Mouse (Mus musculus) frontal cortex, postnatal 10 days (tissue): Measurements from ENCODE around the gene Cdh11.

Source experiments
- DNase-seq, 2 experiments: peaks; one replicate each; pipeline ENCODE4 v3.0.0; 2022; ENCODE audit warnings: low spot score in 2 of 2, mixed read lengths in 1 of 2

Gene Cdh11

GRCm38 (mm10) chr8:102785592-102786416, at the start of gene Cdh11:
Cdh11 (minus strand) TSS chr8:102785642.
- no peak for DNase-seq

DNA sequence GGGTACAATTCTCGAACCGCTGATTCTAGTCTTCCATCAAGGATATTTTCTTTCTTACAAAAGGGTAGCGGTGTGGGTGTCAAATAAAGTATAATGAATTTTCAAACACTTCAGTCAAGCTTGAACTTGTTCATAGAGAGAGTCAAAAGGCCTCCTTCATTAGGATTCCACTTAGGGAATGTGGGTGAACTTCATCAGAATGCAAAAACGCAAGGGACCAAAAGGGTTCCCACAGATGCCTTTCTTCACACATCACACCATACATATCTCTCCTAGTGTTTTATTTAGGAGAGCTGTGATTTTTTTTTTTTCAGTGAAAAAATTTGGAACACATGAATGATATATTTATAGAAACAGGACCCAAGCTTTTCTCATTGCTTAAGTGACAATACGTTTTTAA, 28.5 kb upstream of the Cdh11 start:
- DNase-seq: no peak

DNA sequence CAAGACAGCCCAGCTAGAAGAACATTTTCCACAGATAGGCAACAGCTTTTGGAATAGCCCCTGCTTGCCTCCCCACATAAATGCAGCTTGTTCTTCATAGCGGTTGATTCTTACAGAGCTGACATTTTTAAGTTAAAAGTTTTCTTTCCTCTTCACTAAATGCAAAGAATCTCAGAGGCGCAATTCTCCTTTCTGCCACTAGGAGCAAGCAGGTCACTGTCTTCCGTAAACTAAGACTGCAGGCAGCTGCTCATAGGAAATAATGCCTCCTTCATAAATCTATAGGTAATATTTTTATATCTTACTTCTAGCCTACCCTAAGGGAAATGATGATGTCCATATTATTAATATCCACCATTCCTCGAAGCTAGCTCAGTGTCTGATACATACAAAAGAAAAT, 4.9 kb upstream of the Cdh11 start:
- no peak for DNase-seq

DNA sequence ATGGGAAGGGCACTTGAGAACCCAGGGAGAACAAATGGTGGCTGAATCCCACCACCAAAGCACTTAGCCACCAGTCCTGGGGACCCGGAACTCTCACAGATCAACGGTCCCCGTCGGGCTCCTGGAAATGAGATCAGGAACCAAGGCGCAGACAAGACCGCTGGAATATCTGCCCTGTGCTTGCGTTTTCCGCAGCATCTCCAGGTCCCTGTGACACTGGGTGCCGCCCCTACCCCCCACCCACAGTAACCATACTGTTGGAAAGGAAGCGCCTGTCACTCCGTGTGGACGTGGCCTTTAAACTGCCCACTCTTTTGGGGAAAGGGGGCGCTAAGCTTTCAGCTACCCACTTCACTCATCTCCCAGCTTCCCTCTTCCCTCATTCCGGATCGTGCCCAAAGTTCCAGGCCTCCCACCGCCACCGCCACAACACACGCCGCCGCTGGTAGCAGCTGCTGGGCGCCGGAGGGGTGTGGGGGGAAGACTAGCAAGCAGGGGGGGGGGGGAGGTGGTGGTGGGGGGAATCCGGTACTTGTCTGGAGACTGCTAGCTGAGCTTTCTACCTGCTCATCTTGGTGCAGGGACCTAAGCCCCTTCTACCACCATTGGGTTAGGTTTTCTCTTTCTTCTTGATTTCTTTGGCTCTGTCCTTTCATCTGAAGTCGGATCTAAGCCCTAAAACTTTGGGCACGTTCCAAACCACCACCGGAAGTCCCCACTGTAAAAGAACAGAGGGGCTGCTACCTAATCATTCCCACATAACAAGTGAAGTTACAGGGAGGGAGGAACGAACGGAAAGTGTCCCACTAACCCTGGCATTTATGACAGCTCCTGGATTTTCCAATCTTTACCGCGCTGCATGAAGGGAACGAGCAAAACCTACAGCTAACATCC, 1.3 kb upstream of the Cdh11 start:
- DNase-seq: peak; percentile 27 to 30

DNA sequence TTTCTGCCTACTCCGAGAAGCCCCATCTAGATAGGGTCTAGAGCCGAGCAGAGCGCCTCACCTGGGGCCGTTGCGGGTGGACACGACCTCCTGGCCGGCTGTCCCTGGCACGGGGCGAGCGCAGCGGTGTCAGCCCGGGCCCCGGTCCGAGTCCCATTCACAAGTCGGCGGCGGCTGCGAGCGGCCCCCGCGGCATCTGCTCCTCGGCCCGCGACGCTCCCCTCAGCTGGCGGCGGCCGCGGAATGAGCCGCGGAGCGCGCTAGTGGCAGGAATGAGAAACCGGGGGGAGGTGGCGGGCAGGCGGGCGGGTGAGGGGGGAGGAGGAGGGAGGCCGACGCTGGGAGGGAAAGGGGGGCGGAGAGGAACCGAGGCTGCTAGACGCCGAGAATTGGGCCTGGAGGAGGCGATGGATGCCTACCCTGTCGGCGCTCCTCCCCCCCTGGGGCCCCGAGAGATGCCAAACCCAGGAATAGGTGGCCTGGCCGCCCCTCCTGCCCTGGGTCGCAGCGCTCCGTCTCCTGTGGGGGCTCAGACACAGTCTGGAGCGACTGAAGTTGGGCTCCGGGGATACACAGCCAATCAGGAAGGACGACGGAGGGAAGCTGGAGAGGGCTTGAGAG, 497 bp downstream of the Cdh11 start:
- DNase-seq: peak; percentile 67 to 75

DNA sequence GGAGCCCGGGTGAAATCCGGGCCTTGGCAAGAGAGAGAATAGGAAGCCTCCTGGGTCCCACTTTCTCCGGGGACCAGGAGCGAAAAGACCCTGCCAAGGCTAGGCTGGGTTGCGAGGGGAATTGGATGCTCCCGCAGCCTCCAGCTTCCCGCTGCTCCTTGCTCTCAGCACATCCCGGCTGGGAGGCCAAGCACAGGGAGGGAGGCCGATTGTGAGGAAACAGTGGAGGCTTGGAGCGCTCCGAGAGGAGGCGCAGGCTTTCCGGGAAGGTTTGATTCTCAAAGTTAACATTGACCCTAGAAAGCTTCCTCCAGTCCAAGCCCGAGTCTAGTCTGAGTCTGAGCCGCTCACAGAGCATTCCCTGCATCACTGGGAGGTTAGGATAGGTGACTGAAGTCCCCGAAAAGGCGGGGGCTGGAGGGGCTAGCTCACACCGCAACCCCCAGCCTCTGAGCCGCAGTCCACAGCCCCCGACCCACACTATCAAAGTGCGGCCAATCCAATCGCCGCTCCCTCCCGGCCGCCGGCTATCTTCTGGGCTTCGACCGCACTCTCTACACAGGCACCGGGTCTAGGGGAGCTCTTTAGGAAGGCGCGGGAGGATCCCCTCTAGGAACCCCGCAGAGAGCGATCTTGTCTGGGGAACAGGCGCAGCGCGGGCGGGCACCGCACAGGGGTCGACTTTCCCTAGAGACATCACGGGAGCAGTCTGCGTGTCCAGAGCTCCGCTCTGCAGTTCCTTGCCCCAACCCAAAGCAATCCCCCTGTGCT, 1.4 kb downstream of the Cdh11 start:
- peak; percentile 22 to 53 for DNase-seq

GRCm38 (mm10) chr8:102782707-102783489, 2.5 kb downstream of the Cdh11 start:
- DNase-seq: no peak

- peak; percentile 55 to 82 for DNase-seq
These were observed 4.5 kb downstream of the Cdh11 start for GRCm38 (mm10) chr8:102780899-102781298.

DNA sequence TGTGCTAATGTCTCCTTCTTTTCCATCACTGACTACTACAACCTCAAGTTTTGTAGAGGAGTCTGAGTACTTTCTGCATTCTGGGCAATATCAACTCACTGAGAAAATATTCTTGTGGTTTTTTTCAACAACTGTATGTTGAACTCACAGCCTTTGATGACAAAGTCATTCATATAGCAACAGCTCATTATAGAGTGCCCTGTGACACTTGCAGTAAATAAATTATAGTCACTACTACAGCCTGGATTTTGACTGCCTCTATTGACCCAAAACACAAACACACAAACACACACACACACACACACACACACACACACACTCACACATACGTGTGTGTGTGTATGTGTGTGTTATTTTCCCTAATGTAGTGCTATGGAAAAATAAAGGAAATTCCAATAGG, 10.8 kb downstream of the Cdh11 start:
- no peak for DNase-seq

DNA sequence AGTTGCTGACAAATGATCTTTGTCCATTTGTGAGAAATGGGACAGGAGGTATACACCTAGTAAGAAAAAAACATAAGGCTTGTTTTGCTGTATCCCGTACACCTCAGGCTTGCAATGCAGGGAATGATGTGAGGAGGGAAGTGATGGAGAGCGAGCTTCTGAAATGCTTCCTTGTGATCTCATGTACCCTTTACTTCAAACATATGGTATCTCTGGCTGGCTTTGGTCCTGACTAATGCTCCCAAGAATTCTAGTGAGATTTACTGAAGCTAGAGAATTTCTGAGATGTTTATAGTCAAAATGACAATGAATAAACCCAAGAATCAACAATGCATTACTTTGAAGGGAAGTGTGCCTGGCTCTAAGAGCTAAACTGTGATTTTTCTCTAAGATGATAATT, 14.0 kb downstream of the Cdh11 start:
- no peak for DNase-seq

GRCm38 (mm10) chr8:102753839-102754238, 31.6 kb downstream of the Cdh11 start:
- no peak for DNase-seq

DNA sequence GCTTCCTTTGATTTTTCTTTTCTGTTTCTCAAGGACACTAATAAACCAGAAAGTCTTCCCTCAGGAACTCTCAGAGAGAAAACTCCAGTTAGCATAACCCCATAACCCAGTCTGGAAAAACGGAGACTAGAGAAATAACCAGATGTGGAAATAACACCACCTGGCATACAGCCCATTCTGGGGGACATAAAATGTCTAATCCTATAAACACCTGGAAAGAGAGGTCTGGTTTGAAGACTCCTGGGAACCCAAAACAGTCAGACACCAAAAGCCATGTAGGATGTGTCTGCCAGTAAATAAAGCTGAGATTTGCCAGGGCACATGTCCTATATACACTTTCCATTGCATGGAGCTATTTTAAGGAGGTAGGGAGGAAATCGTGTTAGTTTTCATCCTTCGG, 42.5 kb downstream of the Cdh11 start:
- DNase-seq: no peak

- DNase-seq: no peak
These were observed 43.3 kb downstream of the Cdh11 start for GRCm38 (mm10) chr8:102742008-102742591.

DNA sequence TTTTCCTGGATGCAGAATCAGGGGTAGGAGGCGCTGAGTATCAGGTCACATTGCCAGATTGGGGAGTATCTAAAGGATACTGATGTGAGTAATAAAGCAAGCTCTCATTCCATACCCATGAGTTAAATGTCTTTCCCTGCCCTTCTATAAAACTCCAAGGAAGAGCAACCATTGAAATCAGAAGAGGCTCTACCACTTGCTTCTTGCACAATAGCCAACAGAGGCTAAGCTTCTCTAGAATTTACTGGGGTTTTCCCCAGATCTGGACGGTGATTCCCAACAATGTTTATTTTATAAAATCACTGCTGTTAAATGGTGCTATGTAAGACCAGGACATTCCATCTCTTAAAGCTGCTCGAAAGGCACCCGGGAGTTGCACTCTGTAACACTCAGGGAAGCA, 44.5 kb downstream of the Cdh11 start:
- DNase-seq: no peak

GRCm38 (mm10) chr8:102738961-102739487, 46.4 kb downstream of the Cdh11 start:
- peak in 1 of 2 experiments; percentile 38 for DNase-seq

DNA sequence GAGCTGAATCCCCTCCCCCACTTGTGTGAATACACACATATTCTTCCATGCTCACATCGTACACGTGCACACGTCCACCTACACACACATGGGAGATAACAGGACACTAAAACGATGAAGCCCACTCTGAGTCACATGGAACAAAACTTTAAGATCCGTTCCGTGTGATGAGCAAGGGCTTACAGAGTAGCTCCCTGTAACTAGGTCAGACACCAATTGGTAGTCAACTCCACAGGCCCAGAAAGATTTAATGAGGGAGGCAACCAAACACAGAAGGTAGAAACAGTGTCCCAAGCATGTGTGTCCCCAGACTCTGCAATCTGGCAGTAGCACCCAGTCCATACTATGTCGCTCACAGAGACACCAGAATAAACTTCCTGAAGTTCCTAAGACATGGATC, 47.0 kb downstream of the Cdh11 start:
- no peak for DNase-seq

DNA sequence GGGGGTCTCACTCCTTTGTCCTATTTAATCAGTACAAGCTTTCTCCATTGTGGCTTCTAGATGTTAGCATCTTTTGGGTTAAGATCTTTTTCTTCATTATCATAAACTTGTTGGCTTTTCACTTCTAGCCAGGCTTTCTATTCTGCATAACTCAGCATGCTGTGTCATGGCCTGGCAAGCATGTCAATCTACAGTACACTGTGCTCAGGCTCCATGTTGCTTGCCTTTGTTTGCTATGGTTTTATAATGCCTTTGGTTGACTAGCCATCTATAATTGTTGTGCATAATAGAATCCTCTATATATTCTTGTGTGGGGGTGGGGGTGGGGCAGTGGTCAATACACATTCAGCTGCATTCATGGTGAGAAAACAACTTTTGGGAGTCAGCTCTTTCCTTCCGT, 51.0 kb downstream of the Cdh11 start:
- no peak for DNase-seq

GRCm38 (mm10) chr8:102726206-102726935, 59.1 kb downstream of the Cdh11 start:
- DNase-seq: no peak

DNA sequence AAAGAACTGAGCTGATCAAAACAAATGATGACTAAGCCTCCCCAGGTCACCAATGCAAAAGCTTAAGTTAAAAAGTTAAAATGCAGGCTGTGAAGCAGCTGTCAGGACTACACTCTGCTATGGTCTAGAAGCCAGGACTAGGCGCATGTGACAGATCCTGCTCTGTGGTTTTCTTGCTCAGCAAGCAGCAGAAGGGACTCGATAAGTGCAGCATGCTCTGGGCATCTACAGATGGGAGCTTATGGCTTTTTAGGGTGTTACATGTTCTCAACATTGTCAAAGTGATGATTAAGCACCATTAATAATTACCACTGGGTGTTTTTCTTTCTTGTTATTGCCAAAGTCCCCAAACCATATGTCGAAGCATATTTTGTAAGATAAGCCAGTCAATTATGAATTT, 59.9 kb downstream of the Cdh11 start:
- DNase-seq: no peak
